Mouse (Mus musculus): ENCODE measurements around the gene Hoxd13.

DNA sequence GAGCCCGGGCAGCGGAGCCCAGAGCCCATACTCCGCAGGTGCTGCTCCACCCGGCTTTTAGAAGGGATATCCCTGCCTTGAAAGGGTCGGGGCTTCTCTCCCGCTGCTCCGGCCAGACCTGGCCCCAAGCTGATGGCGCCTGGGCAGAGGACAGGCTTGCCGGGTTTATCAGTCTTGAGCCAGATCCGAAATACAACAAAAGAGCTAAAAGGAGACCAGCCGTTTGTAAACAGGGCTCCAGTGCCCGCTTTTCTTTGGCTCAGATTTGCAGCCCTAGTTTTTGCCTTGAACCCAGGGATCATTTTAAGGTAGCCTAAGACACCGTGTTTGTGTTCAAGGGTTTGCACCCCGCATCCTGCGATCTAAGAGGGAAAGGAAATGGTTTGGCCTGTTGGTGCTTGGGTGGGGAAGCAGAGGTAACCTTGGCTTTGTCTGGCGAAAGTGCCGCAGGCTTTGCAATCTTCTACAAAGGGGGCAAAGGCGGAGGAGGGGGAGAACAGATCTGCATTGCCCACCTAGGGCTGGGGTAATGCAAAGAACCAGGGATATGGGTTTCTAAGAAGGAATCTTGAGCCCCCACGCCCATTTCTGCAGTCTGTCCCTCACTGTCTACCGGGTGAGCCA, 24.8 kb downstream of the Hoxd13 start:
- TF ChIP-seq GATA1 (IDR thresholded peaks at IDR 0.05; ENCODE audit: borderline replicate concordance, low read length) (no peak), FLI1 (IDR thresholded peaks at IDR 0.05; ENCODE audit: low read length) (no peak)

Data from megakaryocyte, embryonic 14.5 days (primary cell).